In genomic region chr16:55963068-55963467, GRCm38 (mm10) we compare ENCODE assay signal across 5 mouse cellular contexts. TPM values are rescaled to one million over a fixed set of nuclear protein-coding genes. Genes with fewer than 3 reads are reported as not detected.
DNase-seq lines count a peak whose midpoint lies in the region; ATAC-seq and TF ChIP-seq lines count a peak whose summit lies in the region.
"Not testable (repeated sequence)": the region's sequence is repeated elsewhere in the genome, so short reads cannot be mapped to it uniquely, and the experiment has no call there.

No protein-coding gene starts in this region.

- peak; percentile 25 for DNase-seq in CD4-positive helper T cell, adult 2 months (ENCODE audit: low read depth, low spot score)
- peak; percentile 73 for DNase-seq in induced T-regulatory cell, adult 2 months (ENCODE audit: low read depth)
- DNase-seq in layer of hippocampus, adult 2 months (ENCODE audit: low spot score in 2 of 2) = not testable (repeated sequence)

- peak; percentile 66 for ATAC-seq in CD4-positive, CD25-positive, alpha-beta regulatory T cell, adult 4 months
- ATAC-seq in activated CD4-positive, CD25-positive, alpha-beta regulatory T cell, adult 4 months = peak; percentile 67

- H3K27ac ChIP-seq in layer of hippocampus, adult 2 months = peak overlapping the region; percentile 82

- not testable (repeated sequence) for H3K4me3 ChIP-seq in layer of hippocampus, adult 2 months

- not testable (repeated sequence) for TF ChIP-seq CTCF in layer of hippocampus, adult 2 months (conservative IDR thresholded peaks at IDR 0.05)

RNA-seq across cellular contexts. Expression of gene Rpl24, which starts 3.0 kb away (rescaled TPM):
- 1,000 to 10,000 TPM; 1,557 to 1,698 TPM for polyA plus RNA-seq in CD4-positive, CD25-positive, alpha-beta regulatory T cell, adult 4 months (2017; shearing (Covaris generic))
- 1,000 to 10,000 TPM; 1,908 to 2,087 TPM for polyA plus RNA-seq in activated CD4-positive, CD25-positive, alpha-beta regulatory T cell, adult 4 months (2017; shearing (Covaris generic))
- total RNA-seq in layer of hippocampus, adult 2 months (2021) = 100 to 1,000 TPM; 399 to 405 TPM

RNA-seq across cellular contexts. Expression of gene Zbtb11, which starts 10.6 kb away (rescaled TPM):
- 10 to 100 TPM; 30.3 to 37.4 TPM for polyA plus RNA-seq in CD4-positive, CD25-positive, alpha-beta regulatory T cell, adult 4 months (2017; shearing (Covaris generic))
- polyA plus RNA-seq in activated CD4-positive, CD25-positive, alpha-beta regulatory T cell, adult 4 months (2017; shearing (Covaris generic)) = 10 to 100 TPM; 23.9 to 26.0 TPM
- total RNA-seq in layer of hippocampus, adult 2 months (2021) = 10 to 100 TPM; 49.6 to 52.3 TPM

RNA-seq across cellular contexts. Expression of gene Cep97, which starts 28.4 kb away (rescaled TPM):
- 10 to 100 TPM; 24.5 to 30.9 TPM for polyA plus RNA-seq in CD4-positive, CD25-positive, alpha-beta regulatory T cell, adult 4 months (2017; shearing (Covaris generic))
- 10 to 100 TPM; 22.8 to 28.3 TPM for polyA plus RNA-seq in activated CD4-positive, CD25-positive, alpha-beta regulatory T cell, adult 4 months (2017; shearing (Covaris generic))
- total RNA-seq in layer of hippocampus, adult 2 months (2021) = 10 to 100 TPM; 16.0 to 19.6 TPM
